Mouse (Mus musculus) cerebellum, adult 11-12 months (tissue): ENCODE results near the gene Cdhr5.
"Not testable (repeated sequence)": the region's sequence is repeated elsewhere in the genome, so short reads cannot be mapped to it uniquely, and the experiment has no call there.

ENCODE experiments used
- DNase-seq: peaks from one replicate; pipeline ENCODE4 v3.0.0; 2022

Cdhr5 gene

GRCm38 (mm10) chr7:141277701-141278678 lies 1.4 kb upstream of the Cdhr5 start:
- peak; percentile 12 for DNase-seq

- no peak for DNase-seq
Measured at GRCm38 (mm10) chr7:141275356-141275755, 1.2 kb downstream of the Cdhr5 start.

GRCm38 (mm10) chr7:141270631-141271030 lies 6.0 kb downstream of the Cdhr5 start:
- no peak for DNase-seq

GRCm38 (mm10) chr7:141269273-141269545 lies 7.4 kb downstream of the Cdhr5 start:
- no peak for DNase-seq

- no peak for DNase-seq
Measured at GRCm38 (mm10) chr7:141268466-141269272, 7.9 kb downstream of the Cdhr5 start.

DNA sequence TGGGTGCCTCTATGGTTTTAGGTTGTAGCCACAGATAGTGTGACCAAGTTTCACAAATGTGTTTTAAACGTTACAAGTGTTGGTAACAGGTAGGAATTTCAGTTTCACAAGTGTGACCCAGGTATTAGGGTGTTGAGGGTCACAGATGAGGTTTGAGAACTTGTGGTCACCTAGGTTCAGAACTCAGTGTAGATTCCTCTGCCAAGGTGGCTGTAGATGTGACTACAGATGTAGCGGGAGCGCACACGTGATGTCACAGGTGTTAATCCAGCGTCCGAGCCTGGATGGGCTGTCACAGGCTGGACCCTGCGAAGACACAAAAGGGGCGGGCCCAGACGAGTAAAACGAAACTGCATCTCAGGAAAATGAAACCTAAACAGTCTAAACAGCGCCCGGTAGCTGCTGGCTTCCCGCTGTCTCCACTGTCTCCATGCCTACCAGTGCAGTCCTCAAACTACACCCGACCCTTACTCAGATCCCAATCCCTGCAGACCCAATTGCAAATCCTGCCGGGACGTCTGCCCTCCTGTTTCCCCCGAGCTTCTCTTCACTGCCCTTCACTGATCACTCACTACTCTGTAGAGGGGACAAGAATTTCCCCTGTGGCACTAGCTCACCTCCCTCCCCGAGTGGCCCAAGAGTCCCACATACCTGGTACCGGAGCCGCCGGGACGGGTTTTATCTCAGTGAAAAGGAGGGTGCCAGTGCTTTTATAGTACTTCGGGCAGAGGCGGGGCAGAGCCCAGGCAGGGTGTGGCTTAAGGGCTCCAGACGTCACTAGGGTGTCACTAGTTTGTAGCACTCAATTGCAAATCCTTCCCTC lies 10.6 kb downstream of the Cdhr5 start, which contains the start of gene Irf7:
Gene Irf7, minus strand, starts transcription at position 743 of the 823 bp plus-strand sequence.
- peak; percentile 35 for DNase-seq

GRCm38 (mm10) chr7:141265411-141265738 lies 11.2 kb downstream of the Cdhr5 start:
- peak; percentile 9 for DNase-seq

- peak; percentile 20 for DNase-seq
Measured at GRCm38 (mm10) chr7:141264761-141265410, 11.7 kb downstream of the Cdhr5 start.

GRCm38 (mm10) chr7:141264041-141264700 lies 12.4 kb downstream of the Cdhr5 start:
- peak; percentile 8 for DNase-seq

DNA sequence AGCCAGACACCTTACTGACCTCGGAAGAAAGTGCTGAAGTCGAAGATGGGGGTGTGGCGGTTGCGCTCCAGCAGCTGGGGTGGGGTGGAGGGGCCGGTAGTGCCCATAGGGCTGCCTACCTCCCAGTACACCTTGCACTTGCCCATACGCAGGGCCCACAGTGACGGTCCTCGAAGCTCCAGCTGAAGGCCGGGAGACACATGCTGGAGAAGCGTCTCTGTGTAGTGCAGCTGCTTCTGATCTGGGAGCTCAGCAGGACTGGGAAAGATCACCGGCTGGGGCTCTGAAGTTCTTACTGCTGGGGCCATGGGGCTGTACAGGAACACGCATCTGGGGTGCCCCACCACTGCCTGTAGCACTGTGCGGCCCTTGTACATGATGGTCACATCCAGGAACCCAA lies 12.9 kb downstream of the Cdhr5 start:
- no peak for DNase-seq

DNA sequence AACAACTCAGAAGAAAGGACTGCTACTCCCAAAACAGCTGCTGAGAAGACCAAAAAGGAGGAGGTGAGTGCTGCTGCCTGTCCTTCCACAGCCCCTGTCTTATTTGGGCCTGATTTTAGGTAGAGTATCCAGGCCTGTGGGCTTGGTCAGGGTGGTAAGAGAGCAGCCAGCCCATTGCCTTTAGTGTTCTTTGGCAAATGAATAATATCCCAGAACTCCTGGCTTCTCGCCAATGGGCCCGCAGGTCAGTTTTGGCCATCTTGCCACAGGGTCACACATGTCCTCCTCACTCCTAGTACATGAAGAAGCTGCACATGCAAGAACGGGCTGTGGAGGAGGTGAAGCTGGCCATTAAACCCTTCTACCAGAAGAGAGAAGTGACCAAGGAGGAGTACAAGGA lies 15.1 kb downstream of the Cdhr5 start:
- DNase-seq: peak; percentile 32

- no peak for DNase-seq
Measured at GRCm38 (mm10) chr7:141256159-141256558, 20.4 kb downstream of the Cdhr5 start.

DNA sequence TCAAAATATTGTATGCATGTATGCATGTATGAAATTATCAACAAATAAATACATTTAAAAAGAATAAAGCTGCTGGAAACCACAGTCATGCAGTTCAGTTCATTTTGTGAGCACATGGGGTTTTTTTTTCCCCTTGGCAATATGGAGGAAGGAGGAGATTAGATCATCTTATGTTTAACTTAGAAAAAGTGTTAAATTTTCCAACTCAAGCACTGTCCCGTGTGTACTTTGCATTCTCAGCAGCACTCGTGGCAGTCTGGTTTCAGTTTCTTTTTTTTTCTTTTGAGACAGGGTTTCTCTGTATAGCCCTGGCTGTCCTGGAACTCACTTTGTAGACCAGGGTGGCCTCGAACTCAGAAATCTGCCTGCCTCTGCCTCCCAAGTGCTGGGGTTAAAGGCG lies 26.1 kb downstream of the Cdhr5 start:
- DNase-seq: not testable (repeated sequence)

DNA sequence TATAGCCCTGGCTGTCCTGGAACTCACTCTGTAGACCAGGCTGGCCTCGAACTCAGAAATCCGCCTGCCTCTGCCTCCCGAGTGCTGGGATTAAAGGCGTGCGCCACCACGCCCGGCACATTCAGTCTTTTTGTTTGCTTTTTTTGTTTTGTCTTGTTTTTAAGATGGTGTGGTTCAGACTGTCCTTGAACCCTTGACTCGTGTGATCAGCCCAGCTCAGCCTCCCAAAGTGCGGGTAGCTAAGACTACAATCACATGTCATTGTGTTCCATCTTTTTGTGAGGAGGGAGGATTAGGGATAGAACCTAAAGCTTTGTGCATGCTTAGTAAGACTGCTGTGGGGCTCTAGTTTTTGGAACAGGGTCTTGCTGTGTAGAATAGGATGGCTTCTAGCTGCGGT lies 45.0 kb downstream of the Cdhr5 start:
- DNase-seq: no peak

- no peak for DNase-seq
Measured at GRCm38 (mm10) chr7:141231111-141231510, 45.5 kb downstream of the Cdhr5 start.

- no peak for DNase-seq
Measured at GRCm38 (mm10) chr7:141230570-141230969, 46.0 kb downstream of the Cdhr5 start.

DNA sequence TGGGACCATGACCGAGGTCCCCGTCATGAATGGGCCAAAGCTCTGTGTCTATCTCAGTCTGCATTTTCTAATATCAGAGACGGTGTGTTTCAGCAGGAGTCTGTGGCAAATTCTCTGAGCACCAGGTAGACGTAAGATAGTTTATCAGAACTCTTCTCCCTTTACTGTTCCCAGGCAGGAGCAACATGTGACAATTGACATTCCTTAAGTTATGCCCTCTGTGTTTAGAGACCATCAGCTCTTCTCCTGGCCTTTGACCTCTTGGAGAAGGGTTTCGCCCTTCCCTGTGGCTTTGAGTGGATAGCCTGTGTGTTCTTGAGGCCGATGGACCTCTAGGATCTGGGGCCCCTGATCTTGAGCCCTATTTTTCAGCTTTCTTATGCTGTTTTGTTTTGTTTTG lies 46.9 kb downstream of the Cdhr5 start:
- DNase-seq: no peak

- peak; percentile 85 for DNase-seq
Measured at GRCm38 (mm10) chr7:141228279-141229067, 48.1 kb downstream of the Cdhr5 start, which contains the start of gene Phrf1. Gene Phrf1 (plus strand): TSS chr7:141228784.

- DNase-seq: no peak
Measured at GRCm38 (mm10) chr7:141227796-141228195, 48.8 kb downstream of the Cdhr5 start.

- DNase-seq: no peak
Measured at GRCm38 (mm10) chr7:141226535-141226934, 50.1 kb downstream of the Cdhr5 start.

- no peak for DNase-seq
Measured at GRCm38 (mm10) chr7:141222696-141223215, 53.8 kb downstream of the Cdhr5 start.
